Mouse (Mus musculus) stomach, postnatal 0 days (tissue): ENCODE results near the gene Slc17a2.

ENCODE experiments used
- CTCF ChIP-seq: IDR thresholded peaks from 2 replicates; pipeline ENCODE4 v1.5.1; 2016; ENCODE audit warnings: antibody characterized with exemption, low read depth, mild to moderate bottlenecking, moderate library complexity
- EP300 ChIP-seq: optimal IDR thresholded peaks from 2 replicates; pipeline ENCODE3; 2016; ENCODE audit warnings: antibody characterized with exemption

- TF ChIP-seq EP300 (no peak), CTCF (no peak)
Measured at GRCm38 (mm10) chr13:23856401-23856800, 49.6 kb downstream of the Slc17a2 start.
